Mouse (Mus musculus) neural tube, embryonic 15.5 days (tissue): Measurements from ENCODE around the gene Ubl3. TPM values are rescaled to one million over a fixed set of nuclear protein-coding genes. Genes with fewer than 3 reads are reported as not detected.

ENCODE experiments used
- ATAC-seq: fragments of 200-750 bp; cut with Nextera tagmentation; 2 replicates; pipeline ENCODE4 v1.8.0; 2017; ENCODE audit warnings: mild to moderate bottlenecking, moderate TSS enrichment, moderate library complexity; ENCODE audit not compliant: low FRiP score
- H3K27ac ChIP-seq: fragments of 300-500 bp; sonication (generic); replicated peaks from 2 replicates; pipeline ENCODE4 v1.5.1; 2015; ENCODE audit warnings: mild to moderate bottlenecking, inconsistent platforms
- H3K27me3 ChIP-seq: fragments of 300-500 bp; sonication (generic); replicated peaks from 2 replicates; pipeline ENCODE4 v1.6.1; 2015; ENCODE audit warnings: inconsistent platforms
- H3K36me3 ChIP-seq: fragments of 300-500 bp; sonication (generic); 2 replicates; pipeline ENCODE4 v1.6.1; 2015; ENCODE audit warnings: inconsistent platforms
- H3K4me1 ChIP-seq: fragments of 300-500 bp; sonication (generic); 2 replicates; pipeline ENCODE4 v1.6.1; 2015; ENCODE audit warnings: inconsistent platforms
- H3K4me2 ChIP-seq: fragments of 300-500 bp; sonication (generic); 2 replicates; pipeline ENCODE4 v1.6.1; 2015; ENCODE audit warnings: inconsistent platforms, mild to moderate bottlenecking, moderate library complexity
- H3K4me3 ChIP-seq: fragments of 300-500 bp; sonication (generic); replicated peaks from 2 replicates; pipeline ENCODE4 v1.5.1; 2015; ENCODE audit warnings: mild to moderate bottlenecking, inconsistent platforms
- H3K9ac ChIP-seq: fragments of 300-500 bp; sonication (generic); replicated peaks from 2 replicates; pipeline ENCODE4 v1.6.1; 2015; ENCODE audit warnings: mild to moderate bottlenecking, inconsistent platforms
- H3K9me3 ChIP-seq: fragments of 300-500 bp; sonication (generic); replicated peaks from 2 replicates; pipeline ENCODE4 v1.6.1; 2016; ENCODE audit warnings: inconsistent platforms
- WGBS: fragments of 180-500 bp; shearing (Covaris S2); methylation state at CpG from one replicate; pipeline ENCODE4 v1.1.7; 2015; ENCODE audit warnings: mixed read lengths; 5-methylcytosine and 5-hydroxymethylcytosine counted together
- polyA plus RNA-seq: library from polyadenylated mRNA; unstranded; fragments of >200 nt; fragmentation: Nextera tagmentation; extraction: Ambion mirVana; gene quantifications from 2 replicates; pipeline ENCODE4 v1.2.1, GENCODE M21; 2015

Gene Ubl3
- polyA plus RNA-seq, 1 experiment from 2014 or later = 98.3 TPM

- Histone ChIP-seq H3K9ac (no peak overlapping the region), H3K36me3 (no peaks in the 10 kb centered on the region), H3K4me2 (no peak overlapping the region), H3K27me3 (no peaks in the 10 kb centered on the region), H3K4me1 (peaks cover 28% of the 10 kb centered on the region), H3K27ac (no peak overlapping the region), H3K9me3 (no peaks in the 10 kb centered on the region), H3K4me3 (no peak overlapping the region)
- no peak for ATAC-seq
- 78% methylated on average over 4 of the region's 4 CpGs for WGBS
Measured at GRCm38 (mm10) chr5:148517445-148517844, 35.1 kb downstream of the Ubl3 start.

- Histone ChIP-seq H3K36me3 (peaks cover 22% of the 10 kb centered on the region), H3K9me3 (no peaks in the 10 kb centered on the region), H3K27me3 (no peaks in the 10 kb centered on the region), H3K4me3 (no peak overlapping the region), H3K27ac (no peak overlapping the region), H3K4me1 (0 out of 2 replicates have a peak, but pooled peaks cover 13% of the 10 kb centered on the region), H3K4me2 (no peak overlapping the region), H3K9ac (no peak overlapping the region)
- no peak for ATAC-seq
- WGBS = 88% methylated on average over 5 of the region's 5 CpGs
Measured at GRCm38 (mm10) chr5:148512042-148512640, 40.4 kb downstream of the Ubl3 start.

- Histone ChIP-seq H3K9ac (no peak overlapping the region), H3K4me2 (no peak overlapping the region), H3K36me3 (peaks cover 38% of the 10 kb centered on the region), H3K27me3 (no peaks in the 10 kb centered on the region), H3K9me3 (no peaks in the 10 kb centered on the region), H3K27ac (no peak overlapping the region), H3K4me3 (no peak overlapping the region), H3K4me1 (0 out of 2 replicates have a peak, but pooled peaks cover 8% of the 10 kb centered on the region)
- ATAC-seq = no peak
- 77% methylated on average over 2 of the region's 2 CpGs for WGBS
Measured at GRCm38 (mm10) chr5:148510265-148510664, 42.3 kb downstream of the Ubl3 start.

GRCm38 (mm10) chr5:148509731-148510130 lies 42.9 kb downstream of the Ubl3 start:
- Histone ChIP-seq H3K9ac (no peak overlapping the region), H3K36me3 (peaks cover 40% of the 10 kb centered on the region), H3K4me3 (no peak overlapping the region), H3K4me2 (no peak overlapping the region), H3K27me3 (no peaks in the 10 kb centered on the region), H3K9me3 (no peaks in the 10 kb centered on the region), H3K27ac (no peak overlapping the region), H3K4me1 (0 out of 2 replicates have a peak, but pooled peaks cover 6% of the 10 kb centered on the region)
- no peak for ATAC-seq
- WGBS = 83% methylated on average over 7 of the region's 7 CpGs

GRCm38 (mm10) chr5:148508901-148509604 lies 43.5 kb downstream of the Ubl3 start:
- Histone ChIP-seq H3K4me2 (no peak overlapping the region), H3K4me1 (0 out of 2 replicates have a peak, but pooled peaks cover 6% of the 10 kb centered on the region), H3K4me3 (no peak overlapping the region), H3K36me3 (peaks cover 40% of the 10 kb centered on the region), H3K27me3 (no peaks in the 10 kb centered on the region), H3K9me3 (no peaks in the 10 kb centered on the region), H3K9ac (no peak overlapping the region), H3K27ac (no peak overlapping the region)
- ATAC-seq = no peak
- 70% methylated on average over 11 of the region's 11 CpGs for WGBS

GRCm38 (mm10) chr5:148505381-148505780 lies 47.2 kb downstream of the Ubl3 start:
- Histone ChIP-seq H3K36me3 (peaks cover 39% of the 10 kb centered on the region), H3K27ac (no peak overlapping the region), H3K4me3 (no peak overlapping the region), H3K9ac (no peak overlapping the region), H3K27me3 (no peaks in the 10 kb centered on the region), H3K4me1 (0 out of 2 replicates have a peak, but pooled peaks cover 2% of the 10 kb centered on the region), H3K9me3 (no peaks in the 10 kb centered on the region), H3K4me2 (no peak overlapping the region)
- 86% methylated on average over 17 of the region's 17 CpGs for WGBS
- ATAC-seq = no peak

- H3K4me2 ChIP-seq = no peak overlapping the region
- ATAC-seq = no peak
- 97% methylated on average over 6 of the region's 6 CpGs for WGBS
- no peak overlapping the region for H3K4me3 ChIP-seq
- H3K9ac ChIP-seq = no peak overlapping the region
- H3K36me3 ChIP-seq = peaks cover 21% of the 10 kb centered on the region
- no peaks in the 10 kb centered on the region for H3K27me3 ChIP-seq
- no peaks in the 10 kb centered on the region for H3K9me3 ChIP-seq
- H3K27ac ChIP-seq = no peak overlapping the region
- H3K4me1 ChIP-seq = no peaks in the 10 kb centered on the region
Measured at GRCm38 (mm10) chr5:148502237-148502636, 50.4 kb downstream of the Ubl3 start.

- ATAC-seq = no peak
- no peak overlapping the region for H3K9ac ChIP-seq
- WGBS = 92% methylated on average over 6 of the region's 6 CpGs
Measured at GRCm38 (mm10) chr5:148501228-148501957, 51.2 kb downstream of the Ubl3 start.

GRCm38 (mm10) chr5:148500516-148500915 lies 52.1 kb downstream of the Ubl3 start:
- Histone ChIP-seq H3K9me3 (no peaks in the 10 kb centered on the region), H3K27me3 (no peaks in the 10 kb centered on the region), H3K27ac (no peak overlapping the region), H3K4me2 (no peak overlapping the region), H3K9ac (no peak overlapping the region), H3K36me3 (peaks cover 7% of the 10 kb centered on the region), H3K4me1 (no peaks in the 10 kb centered on the region), H3K4me3 (no peak overlapping the region)
- ATAC-seq = no peak
- 96% methylated on average over 8 of the region's 8 CpGs for WGBS

More at GRCm38 (mm10) chr5:148501228-148501957, 51.2 kb downstream of the Ubl3 start:
- Histone ChIP-seq H3K27me3 (no peaks in the 10 kb centered on the region), H3K36me3 (peaks cover 16% of the 10 kb centered on the region), H3K27ac (no peak overlapping the region), H3K4me3 (no peak overlapping the region), H3K4me2 (no peak overlapping the region), H3K9me3 (no peaks in the 10 kb centered on the region), H3K4me1 (no peaks in the 10 kb centered on the region)

- Histone ChIP-seq H3K4me1 (no peaks in the 10 kb centered on the region), H3K36me3 (0 out of 2 replicates have a peak, but pooled peaks cover 3% of the 10 kb centered on the region), H3K4me3 (no peak overlapping the region), H3K27ac (no peak overlapping the region), H3K4me2 (no peak overlapping the region), H3K27me3 (no peaks in the 10 kb centered on the region), H3K9me3 (no peaks in the 10 kb centered on the region), H3K9ac (no peak overlapping the region)
- no peak for ATAC-seq
- 73% methylated on average over 5 of the region's 5 CpGs for WGBS
Measured at GRCm38 (mm10) chr5:148499616-148500015, 53.0 kb downstream of the Ubl3 start.

GRCm38 (mm10) chr5:148495991-148496390 lies 56.6 kb downstream of the Ubl3 start:
- Histone ChIP-seq H3K36me3 (no peaks in the 10 kb centered on the region), H3K27me3 (no peaks in the 10 kb centered on the region), H3K4me2 (no peak overlapping the region), H3K4me1 (no peaks in the 10 kb centered on the region), H3K9me3 (no peaks in the 10 kb centered on the region), H3K4me3 (no peak overlapping the region), H3K9ac (no peak overlapping the region), H3K27ac (no peak overlapping the region)
- no peak for ATAC-seq
- WGBS = 89% methylated on average over 6 of the region's 6 CpGs
